Mouse (Mus musculus) lung, postnatal 0 days (tissue): ENCODE results near the gene Nod1.

Source experiments
- CTCF ChIP-seq: IDR thresholded peaks from 2 replicates; pipeline ENCODE4 v1.5.1; 2016; ENCODE audit warnings: antibody characterized with exemption, mild to moderate bottlenecking
- EP300 ChIP-seq: IDR thresholded peaks from 2 replicates; pipeline ENCODE4 v1.6.1; 2016; ENCODE audit warnings: antibody characterized with exemption, mild to moderate bottlenecking, control low read depth

GRCm38 (mm10) chr6:54992734-54993260 lies 20.4 kb upstream of the Nod1 start, which contains the start of gene Ggct:
- no peak for TF ChIP-seq EP300
- peak; percentile 88 for TF ChIP-seq CTCF
